Mouse (Mus musculus) heart, embryonic 11.5 days (tissue): ENCODE measurements around the gene Zmynd10. TPM values are rescaled to one million over a fixed set of nuclear protein-coding genes. Genes with fewer than 3 reads are reported as not detected.

Experiments
- ATAC-seq: fragments of 200-750 bp; cut with Nextera tagmentation; replicated peaks from 2 replicates; pipeline ENCODE4 v1.8.0; 2017; ENCODE audit warnings: moderate library complexity; ENCODE audit not compliant: insufficient number of reproducible peaks, low FRiP score, low TSS enrichment
- H3K27ac ChIP-seq: fragments of 300-500 bp; sonication (generic); 2 replicates; pipeline ENCODE4 v1.5.1; 2014; ENCODE audit warnings: mild to moderate bottlenecking, low read depth, low read length
- H3K27me3 ChIP-seq: fragments of 300-500 bp; sonication (generic); 2 replicates; pipeline ENCODE4 v1.6.1; 2014; ENCODE audit warnings: mild to moderate bottlenecking, low read length, mixed read lengths; ENCODE audit not compliant: control insufficient read depth, insufficient read depth
- H3K36me3 ChIP-seq: fragments of 300-500 bp; sonication (generic); 2 replicates; pipeline ENCODE4 v1.6.1; 2014; ENCODE audit warnings: mild to moderate bottlenecking, low read length, moderate library complexity, mixed read lengths; ENCODE audit not compliant: control insufficient read depth, insufficient read depth
- H3K4me1 ChIP-seq: fragments of 300-500 bp; sonication (generic); 2 replicates; pipeline ENCODE4 v1.6.1; 2014; ENCODE audit warnings: low read length; ENCODE audit not compliant: control insufficient read depth, insufficient read depth
- H3K4me2 ChIP-seq: fragments of 300-500 bp; sonication (generic); 2 replicates; pipeline ENCODE4 v1.6.1; 2014; ENCODE audit warnings: mild to moderate bottlenecking, moderate library complexity
- H3K4me3 ChIP-seq: fragments of 300-500 bp; sonication (generic); 2 replicates; pipeline ENCODE4 v1.5.1; 2014; ENCODE audit warnings: low read depth, low read length
- H3K9ac ChIP-seq: fragments of 300-500 bp; sonication (generic); 2 replicates; pipeline ENCODE4 v1.6.1; 2014; ENCODE audit warnings: mild to moderate bottlenecking, low read depth, low read length, moderate library complexity
- H3K9me3 ChIP-seq: fragments of 300-500 bp; sonication (generic); replicated peaks from 2 replicates; pipeline ENCODE4 v1.6.1; 2016; ENCODE audit warnings: low read length; ENCODE audit not compliant: control insufficient read depth
- WGBS: fragments of 180-500 bp; shearing (Covaris S2); extraction: QIAGEN DNeasy Blood & Tissue Kit; methylation state at CpG from one replicate; pipeline ENCODE4 v1.1.7; 2014; ENCODE audit not compliant: insufficient replicate concordance; 5-methylcytosine and 5-hydroxymethylcytosine counted together
- polyA plus RNA-seq: library from polyadenylated mRNA; unstranded; fragments of >200 nt; fragmentation: Nextera tagmentation; extraction: Ambion mirVana; gene quantifications from 2 replicates; pipeline ENCODE4 v1.2.1, GENCODE M21; 2014

The Zmynd10 gene
- polyA plus RNA-seq, 1 experiment from 2014 or later = not detected

DNA sequence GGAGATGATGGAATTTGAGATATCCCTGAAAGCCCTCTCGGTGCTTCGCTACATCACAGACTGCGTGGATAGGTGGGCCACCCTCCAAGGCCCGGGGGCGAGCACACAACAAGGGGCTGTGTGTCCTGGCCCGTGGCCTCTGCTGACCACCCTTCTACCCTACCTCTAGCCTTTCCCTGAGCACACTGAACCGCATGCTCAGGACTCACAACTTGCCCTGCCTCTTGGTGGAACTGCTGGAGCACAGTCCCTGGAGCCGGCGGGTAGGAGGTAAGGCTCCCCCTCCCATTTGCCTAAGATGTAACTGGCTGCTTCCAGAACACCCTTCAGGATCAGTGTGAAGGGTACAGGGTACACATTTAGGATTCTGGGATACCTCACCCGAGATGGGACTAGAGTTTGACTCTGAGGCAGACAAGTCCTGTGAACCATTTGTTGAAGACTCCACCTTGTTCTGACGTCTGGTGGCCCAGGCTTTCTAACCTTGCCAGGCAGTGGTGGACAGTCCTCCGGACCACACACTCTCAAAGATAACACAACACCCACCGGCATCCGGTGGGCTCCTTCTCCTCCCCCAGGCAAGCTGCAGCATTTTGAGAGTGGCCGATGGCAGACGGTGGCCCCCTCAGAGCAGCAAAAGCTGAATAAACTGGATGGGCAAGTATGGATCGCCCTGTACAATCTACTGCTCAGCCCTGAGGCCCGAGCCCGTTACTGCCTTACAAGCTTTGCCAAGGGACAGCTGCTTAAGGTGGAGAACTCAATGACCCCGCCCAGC is 2.4 kb downstream of the Zmynd10 start:
- ATAC-seq = no peak
- Histone ChIP-seq H3K9me3 (no peaks in the 10 kb centered on the region), H3K4me1 (peaks cover 42% of the 10 kb centered on the region), H3K4me2 (no peak overlapping the region), H3K4me3 (no peak overlapping the region), H3K9ac (no peak overlapping the region), H3K27ac (no peak overlapping the region), H3K27me3 (peaks cover 30% of the 10 kb centered on the region), H3K36me3 (no peaks in the 10 kb centered on the region)
- 73% methylated on average over 20 of the region's 20 CpGs for WGBS

GRCm38 (mm10) chr9:107550491-107551116 is 3.5 kb downstream of the Zmynd10 start:
- 28% methylated on average over 23 of the region's 23 CpGs for WGBS
- H3K27me3 ChIP-seq = peaks cover 30% of the 10 kb centered on the region
- H3K4me1 ChIP-seq = peaks cover 42% of the 10 kb centered on the region

GRCm38 (mm10) chr9:107551117-107551889 is 4.2 kb downstream of the Zmynd10 start, which contains the start of gene Rassf1:
Gene Rassf1, plus strand, starts transcription at chr9:107551555.
- peak within 1 kb of the TSS; percentile 98 for H3K4me2 ChIP-seq
- WGBS = 1% methylated on average over 63 of the region's 63 CpGs
- no peaks in the 10 kb centered on the region for H3K9me3 ChIP-seq
- H3K27ac ChIP-seq = peak within 1 kb of the TSS; percentile 62; the same call in 1 of the 2 replicates
- peak within 1 kb of the TSS; percentile 56 for H3K4me3 ChIP-seq
- H3K36me3 ChIP-seq = no peaks in the 10 kb centered on the region
- peaks cover 47% of the 10 kb centered on the region for H3K4me1 ChIP-seq
- peak; percentile 40 for ATAC-seq
- H3K9ac ChIP-seq = peak within 1 kb of the TSS; percentile 77
- H3K27me3 ChIP-seq = peaks cover 30% of the 10 kb centered on the region

More at GRCm38 (mm10) chr9:107550491-107551116, 3.5 kb downstream of the Zmynd10 start:
- Histone ChIP-seq H3K4me2 (peak overlapping the region; percentile 98), H3K36me3 (no peaks in the 10 kb centered on the region), H3K9ac (peak overlapping the region; percentile 77), H3K9me3 (no peaks in the 10 kb centered on the region), H3K27ac (no peak overlapping the region), H3K4me3 (peak overlapping the region; percentile 56)
- ATAC-seq = no peak

- 12% methylated on average over 8 of the region's 8 CpGs for WGBS
- ATAC-seq = no peak
- no peaks in the 10 kb centered on the region for H3K9me3 ChIP-seq
- peak overlapping the region; percentile 77 for H3K9ac ChIP-seq
- peaks cover 30% of the 10 kb centered on the region for H3K27me3 ChIP-seq
- H3K4me1 ChIP-seq = peaks cover 49% of the 10 kb centered on the region
- no peaks in the 10 kb centered on the region; the same call in 1 of the 2 replicates for H3K36me3 ChIP-seq
- H3K4me3 ChIP-seq = peak overlapping the region; percentile 56
- peak overlapping the region; percentile 98 for H3K4me2 ChIP-seq
- H3K27ac ChIP-seq = peak overlapping the region; percentile 62; the same call in 1 of the 2 replicates
Measured at GRCm38 (mm10) chr9:107551890-107552355, 4.8 kb downstream of the Zmynd10 start.

DNA sequence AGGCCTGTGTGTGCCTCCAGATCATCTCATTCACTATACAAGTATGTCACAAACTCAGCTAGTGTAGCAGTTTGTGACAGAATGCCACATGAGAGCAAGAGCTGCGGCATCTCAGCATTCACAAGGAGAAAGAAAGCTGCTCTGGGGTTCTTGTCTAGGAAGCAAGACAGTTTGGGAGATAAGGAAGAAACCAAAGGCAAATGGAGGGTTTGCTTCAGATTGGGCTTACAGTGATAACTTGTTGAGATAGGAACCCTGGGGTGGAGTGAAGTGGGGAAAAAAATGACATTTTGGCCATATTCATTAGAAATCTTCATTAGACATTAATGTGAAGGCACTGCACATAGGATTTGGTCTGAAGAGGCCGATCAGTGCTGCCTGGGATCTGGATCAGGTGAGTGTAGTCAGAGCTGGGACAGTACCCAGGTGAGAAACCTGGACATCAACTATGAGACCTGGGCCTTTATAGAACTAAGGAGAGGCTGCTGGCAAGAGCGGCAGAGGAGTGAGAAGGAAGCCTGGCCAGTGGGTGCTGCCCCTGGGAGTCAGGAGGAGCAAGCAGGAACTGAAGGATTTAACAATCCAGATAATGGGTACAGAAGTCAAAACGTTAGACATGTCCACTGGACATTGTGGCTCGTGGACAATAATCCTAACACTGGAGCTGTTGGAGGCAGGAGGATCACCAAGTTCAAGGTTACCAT is 5.7 kb downstream of the Zmynd10 start:
- Histone ChIP-seq H3K36me3 (peaks cover 8% of the 10 kb centered on the region), H3K4me2 (peak overlapping the region; percentile 98), H3K4me3 (peak overlapping the region; percentile 84; the same call in 1 of the 2 replicates), H3K4me1 (peaks cover 43% of the 10 kb centered on the region), H3K9ac (no peak overlapping the region; the same call in 1 of the 2 replicates), H3K27ac (no peak overlapping the region), H3K9me3 (no peaks in the 10 kb centered on the region), H3K27me3 (peaks cover 27% of the 10 kb centered on the region)
- WGBS = 76% methylated on average over 5 of the region's 5 CpGs
- no peak for ATAC-seq

DNA sequence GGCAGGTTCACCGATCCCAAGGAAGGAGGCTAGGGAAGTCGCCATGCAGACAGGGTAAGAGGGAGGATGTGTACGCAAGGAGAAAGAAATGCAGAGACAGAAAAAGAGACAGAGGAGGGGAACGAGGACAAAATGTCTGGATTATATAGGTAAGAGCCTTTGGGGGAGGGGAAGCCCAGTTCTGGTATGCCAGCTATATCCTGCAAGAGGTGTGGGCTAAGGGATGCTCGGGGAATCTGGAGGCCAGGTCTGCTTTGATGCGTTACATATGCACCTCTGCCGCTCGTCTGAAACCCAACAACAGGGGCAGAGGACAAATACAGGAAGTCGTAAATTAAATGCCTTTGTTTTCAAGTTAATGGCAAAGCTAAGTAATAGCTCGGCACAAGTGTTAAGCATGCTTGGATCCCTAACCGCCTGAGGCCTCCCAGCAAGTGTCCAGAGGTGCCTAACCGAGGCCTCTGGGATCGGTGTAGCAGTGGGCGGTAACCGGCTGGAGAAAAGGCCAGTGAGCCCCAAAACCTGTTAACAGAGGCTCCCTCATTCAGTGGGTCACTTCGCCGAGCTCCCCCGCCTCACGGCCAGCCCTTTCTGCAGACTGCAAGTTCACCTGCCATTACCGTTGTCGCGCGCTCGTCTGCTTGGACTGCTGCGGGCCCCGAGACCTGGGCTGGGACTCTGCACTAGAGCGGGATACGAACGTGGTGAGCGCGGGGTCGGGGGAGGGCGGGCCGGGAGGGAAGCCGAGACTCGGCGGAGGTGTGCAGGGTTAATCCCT is 6.6 kb downstream of the Zmynd10 start:
- Histone ChIP-seq H3K27ac (peak overlapping the region; percentile 83), H3K4me1 (peaks cover 43% of the 10 kb centered on the region), H3K9ac (peak overlapping the region; percentile 83), H3K9me3 (no peaks in the 10 kb centered on the region), H3K4me3 (peak overlapping the region; percentile 84), H3K27me3 (peaks cover 24% of the 10 kb centered on the region), H3K36me3 (peaks cover 14% of the 10 kb centered on the region), H3K4me2 (peak overlapping the region; percentile 98)
- ATAC-seq = peak; percentile 40
- 8% methylated on average over 36 of the region's 37 CpGs for WGBS

DNA sequence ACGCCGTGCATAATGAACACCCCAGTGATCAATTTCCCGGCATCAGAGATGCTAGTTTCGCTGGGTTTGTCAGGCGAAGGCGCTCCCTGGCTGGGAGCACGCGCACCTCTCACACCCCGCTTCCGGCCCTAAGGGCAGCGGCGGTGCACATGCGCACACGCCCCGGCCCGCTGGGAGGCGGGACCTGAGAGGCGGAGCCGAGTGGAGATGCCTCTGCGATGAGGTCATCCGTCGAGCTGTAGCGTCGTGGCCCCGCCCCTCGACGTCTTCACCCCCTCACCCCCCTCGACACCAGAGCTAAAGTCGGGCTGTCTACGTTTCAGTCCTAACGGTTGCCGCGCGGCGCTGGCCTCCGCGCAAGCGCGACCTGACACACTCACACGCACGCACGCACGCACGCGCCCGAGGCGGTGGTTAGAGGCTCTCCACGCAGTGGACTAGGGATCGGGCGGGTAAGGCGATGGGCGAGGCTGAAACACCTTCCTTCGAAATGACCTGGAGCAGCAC is 7.3 kb downstream of the Zmynd10 start:
- H3K4me1 ChIP-seq = peaks cover 43% of the 10 kb centered on the region
- H3K27me3 ChIP-seq = peaks cover 19% of the 10 kb centered on the region
- H3K27ac ChIP-seq = peak overlapping the region; percentile 98
- H3K9me3 ChIP-seq = no peaks in the 10 kb centered on the region
- H3K4me2 ChIP-seq = peak overlapping the region; percentile 98
- H3K36me3 ChIP-seq = peaks cover 19% of the 10 kb centered on the region
- peak; percentile 87 for ATAC-seq
- peak overlapping the region; percentile 84 for H3K4me3 ChIP-seq
- 1% methylated on average over 53 of the region's 53 CpGs for WGBS
- peak overlapping the region; percentile 97 for H3K9ac ChIP-seq
